Mouse (Mus musculus): ENCODE data around the gene Scd1. TPM values are rescaled to one million over a fixed set of nuclear protein-coding genes. Genes with fewer than 3 reads are reported as not detected.

Gene Scd1
- 47.1 TPM for polyA plus RNA-seq (2012; fragmentation: generic; extraction: Trizol)
- long read RNA-seq, experiment 1, full-length matches to known transcripts = 22 of 41 reads
- long read RNA-seq, experiment 1, partial matches to known transcripts = 1 of 41 reads
- long read RNA-seq, experiment 1, other reads (novel, unspliced or antisense) = 18 of 41 reads
- long read RNA-seq, experiment 2, full-length matches to known transcripts = 45 of 59 reads
- long read RNA-seq, experiment 2, partial matches to known transcripts = 2 of 59 reads
- long read RNA-seq, experiment 2, other reads (novel, unspliced or antisense) = 12 of 59 reads

GRCm38 (mm10) chr19:44407341-44408222 is at the start of gene Scd1:
Gene Scd1 (minus strand): TSS chr19:44407879.
- TF ChIP-seq CEBPB (IDR thresholded peaks at IDR 0.05; ENCODE audit: low read depth) = no peak
- peak; percentile 14 for TF ChIP-seq MAX (IDR thresholded peaks at IDR 0.05)
- TF ChIP-seq MYOG (IDR thresholded peaks at IDR 0.05; ENCODE audit: control insufficient read depth, extremely low read depth, insufficient read length) = no peak
- TF ChIP-seq CTCF (IDR thresholded peaks at IDR 0.05; ENCODE audit: control insufficient read depth, insufficient read depth, insufficient read length) = no peak
- no peak for TF ChIP-seq FOSL1 (IDR thresholded peaks at IDR 0.05; ENCODE audit: insufficient read depth, low read length, poor library complexity, severe bottlenecking)
- Histone ChIP-seq H3ac (ENCODE audit: control insufficient read depth, insufficient read length, low read depth) (peak within 1 kb of the TSS; percentile 69), H3K36me3 (ENCODE audit: control insufficient read depth, insufficient read depth) (peaks cover 26% of the 10 kb centered on the region), H3K4me3 (ENCODE audit: insufficient read depth, poor library complexity, severe bottlenecking) (peak within 1 kb of the TSS; percentile 49), H3K79me3 (ENCODE audit: low read depth) (peaks cover 11% of the 10 kb centered on the region), H3K79me2 (ENCODE audit: control insufficient read depth, insufficient read depth) (peaks cover 30% of the 10 kb centered on the region), H3K27me3 (ENCODE audit: control insufficient read depth, insufficient read depth, insufficient read length) (no peaks in the 10 kb centered on the region)

GRCm38 (mm10) chr19:44455356-44455755 is 47.7 kb upstream of the Scd1 start:
- TF ChIP-seq MYOG (IDR thresholded peaks at IDR 0.05; ENCODE audit: control insufficient read depth, extremely low read depth, insufficient read length) (no peak), CEBPB (IDR thresholded peaks at IDR 0.05; ENCODE audit: low read depth) (no peak), CTCF (IDR thresholded peaks at IDR 0.05; ENCODE audit: control insufficient read depth, insufficient read depth, insufficient read length) (no peak), USF1 (IDR thresholded peaks at IDR 0.05; ENCODE audit: low read depth) (no peak), FOSL1 (IDR thresholded peaks at IDR 0.05; ENCODE audit: insufficient read depth, low read length, poor library complexity, severe bottlenecking) (no peak), MYOD1 (IDR thresholded peaks at IDR 0.05; ENCODE audit: control insufficient read depth, insufficient read length, low read depth) (no peak), MAX (IDR thresholded peaks at IDR 0.05) (no peak)
- H3K79me2 ChIP-seq (ENCODE audit: control insufficient read depth, insufficient read depth) = no peaks in the 10 kb centered on the region
- H3K36me3 ChIP-seq (ENCODE audit: control insufficient read depth, insufficient read depth) = no peaks in the 10 kb centered on the region
- H3K79me3 ChIP-seq (ENCODE audit: low read depth) = no peaks in the 10 kb centered on the region
- H3ac ChIP-seq (ENCODE audit: control insufficient read depth, insufficient read length, low read depth) = no peak overlapping the region
- no peak overlapping the region for H3K4me3 ChIP-seq (ENCODE audit: insufficient read depth, poor library complexity, severe bottlenecking)
- H3K27me3 ChIP-seq (ENCODE audit: control insufficient read depth, insufficient read depth, insufficient read length) = peaks cover 4% of the 10 kb centered on the region

- H3K79me2 ChIP-seq (ENCODE audit: control insufficient read depth, insufficient read depth) = no peaks in the 10 kb centered on the region
- H3ac ChIP-seq (ENCODE audit: control insufficient read depth, insufficient read length, low read depth) = no peak overlapping the region
- peaks cover 4% of the 10 kb centered on the region for H3K27me3 ChIP-seq (ENCODE audit: control insufficient read depth, insufficient read depth, insufficient read length)
- H3K36me3 ChIP-seq (ENCODE audit: control insufficient read depth, insufficient read depth) = no peaks in the 10 kb centered on the region
- TF ChIP-seq MAX (IDR thresholded peaks at IDR 0.05) (no peak), CEBPB (IDR thresholded peaks at IDR 0.05; ENCODE audit: low read depth) (no peak), USF1 (IDR thresholded peaks at IDR 0.05; ENCODE audit: low read depth) (no peak), MYOD1 (IDR thresholded peaks at IDR 0.05; ENCODE audit: control insufficient read depth, insufficient read length, low read depth) (no peak), FOSL1 (IDR thresholded peaks at IDR 0.05; ENCODE audit: insufficient read depth, low read length, poor library complexity, severe bottlenecking) (no peak), MYOG (IDR thresholded peaks at IDR 0.05; ENCODE audit: control insufficient read depth, extremely low read depth, insufficient read length) (no peak), CTCF (IDR thresholded peaks at IDR 0.05; ENCODE audit: control insufficient read depth, insufficient read depth, insufficient read length) (no peak)
- H3K79me3 ChIP-seq (ENCODE audit: low read depth) = no peaks in the 10 kb centered on the region
- H3K4me3 ChIP-seq (ENCODE audit: insufficient read depth, poor library complexity, severe bottlenecking) = no peak overlapping the region
Observed at GRCm38 (mm10) chr19:44454862-44455261, 47.2 kb upstream of the Scd1 start.

- no peak for TF ChIP-seq USF1 (IDR thresholded peaks at IDR 0.05; ENCODE audit: low read depth)
- TF ChIP-seq MYOG (IDR thresholded peaks at IDR 0.05; ENCODE audit: control insufficient read depth, extremely low read depth, insufficient read length) = no peak
- TF ChIP-seq FOSL1 (IDR thresholded peaks at IDR 0.05; ENCODE audit: insufficient read depth, low read length, poor library complexity, severe bottlenecking) = no peak
- TF ChIP-seq CTCF (IDR thresholded peaks at IDR 0.05; ENCODE audit: control insufficient read depth, insufficient read depth, insufficient read length) = no peak
- TF ChIP-seq MAX (IDR thresholded peaks at IDR 0.05) = no peak
- no peaks in the 10 kb centered on the region for H3K79me3 ChIP-seq (ENCODE audit: low read depth)
- peaks cover 22% of the 10 kb centered on the region for H3K27me3 ChIP-seq (ENCODE audit: control insufficient read depth, insufficient read depth, insufficient read length)
- H3K79me2 ChIP-seq (ENCODE audit: control insufficient read depth, insufficient read depth) = no peaks in the 10 kb centered on the region
- no peaks in the 10 kb centered on the region for H3K36me3 ChIP-seq (ENCODE audit: control insufficient read depth, insufficient read depth)
- no peak overlapping the region for H3ac ChIP-seq (ENCODE audit: control insufficient read depth, insufficient read length, low read depth)
- H3K4me3 ChIP-seq (ENCODE audit: insufficient read depth, poor library complexity, severe bottlenecking) = no peak overlapping the region
Observed at GRCm38 (mm10) chr19:44447927-44448326, 40.2 kb upstream of the Scd1 start.

- Histone ChIP-seq H3K79me2 (ENCODE audit: control insufficient read depth, insufficient read depth) (no peaks in the 10 kb centered on the region), H3ac (ENCODE audit: control insufficient read depth, insufficient read length, low read depth) (no peak overlapping the region), H3K36me3 (ENCODE audit: control insufficient read depth, insufficient read depth) (no peaks in the 10 kb centered on the region), H3K79me3 (ENCODE audit: low read depth) (no peaks in the 10 kb centered on the region), H3K27me3 (ENCODE audit: control insufficient read depth, insufficient read depth, insufficient read length) (peaks cover 27% of the 10 kb centered on the region), H3K4me3 (ENCODE audit: insufficient read depth, poor library complexity, severe bottlenecking) (no peak overlapping the region)
- TF ChIP-seq MAX (IDR thresholded peaks at IDR 0.05) = no peak
- TF ChIP-seq CEBPB (IDR thresholded peaks at IDR 0.05; ENCODE audit: low read depth) = no peak
- no peak for TF ChIP-seq MYOD1 (IDR thresholded peaks at IDR 0.05; ENCODE audit: control insufficient read depth, insufficient read length, low read depth)
- no peak for TF ChIP-seq CTCF (IDR thresholded peaks at IDR 0.05; ENCODE audit: control insufficient read depth, insufficient read depth, insufficient read length)
- TF ChIP-seq USF1 (IDR thresholded peaks at IDR 0.05; ENCODE audit: low read depth) = no peak
- TF ChIP-seq MYOG (IDR thresholded peaks at IDR 0.05; ENCODE audit: control insufficient read depth, extremely low read depth, insufficient read length) = no peak
- no peak for TF ChIP-seq FOSL1 (IDR thresholded peaks at IDR 0.05; ENCODE audit: insufficient read depth, low read length, poor library complexity, severe bottlenecking)
Observed at GRCm38 (mm10) chr19:44445755-44446154, 38.1 kb upstream of the Scd1 start.
